Mouse (Mus musculus) megakaryocyte, embryonic 14.5 days (primary cell): Measurements from ENCODE around the gene Tspan15. TPM values are rescaled to one million over a fixed set of nuclear protein-coding genes. Genes with fewer than 3 reads are reported as not detected.

ENCODE experiments used
- H3K27me3 ChIP-seq: replicated peaks from 2 replicates; pipeline ENCODE3; 2012; ENCODE audit warnings: inconsistent platforms
- H3K36me3 ChIP-seq: replicated peaks from 2 replicates; pipeline ENCODE3; 2012; ENCODE audit warnings: low read length, inconsistent platforms, mixed read lengths
- H3K4me1 ChIP-seq: 2 replicates; pipeline ENCODE4 v1.6.1; 2012; ENCODE audit warnings: inconsistent platforms
- H3K4me3 ChIP-seq: replicated peaks from 2 replicates; pipeline ENCODE3; 2012; ENCODE audit warnings: moderate library complexity, mild to moderate bottlenecking, inconsistent platforms
- H3K9me3 ChIP-seq: 2 replicates; pipeline ENCODE4 v1.6.1; 2012; ENCODE audit warnings: inconsistent platforms
- FLI1 ChIP-seq: IDR thresholded peaks from 2 replicates; pipeline ENCODE4 v1.6.1; 2012; ENCODE audit warnings: low read length, inconsistent platforms, mixed read lengths
- GATA1 ChIP-seq: IDR thresholded peaks from 3 replicates; pipeline ENCODE4 v1.6.1; 2012; ENCODE audit warnings: mixed read lengths, low read length, inconsistent platforms, borderline replicate concordance
- polyA plus RNA-seq: library from polyadenylated mRNA; stranded (reverse); fragments of >175 nt; gene quantifications from 2 replicates; pipeline ENCODE4 v1.2.3, GENCODE M21; 2012; ENCODE audit warnings: low replicate concordance; ENCODE audit not compliant: insufficient read depth

Tspan15 gene
- polyA plus RNA-seq, 1 experiment, result not detected

- Histone ChIP-seq H3K27me3 (peaks cover 63% of the 10 kb centered on the region), H3K9me3 (no peaks in the 10 kb centered on the region), H3K4me3 (no peak overlapping the region), H3K4me1 (no peaks in the 10 kb centered on the region), H3K36me3 (no peaks in the 10 kb centered on the region)
- TF ChIP-seq FLI1 (no peak), GATA1 (no peak)
Observed at GRCm38 (mm10) chr10:62137150-62137549, 93.9 kb downstream of the Tspan15 start.

- no peaks in the 10 kb centered on the region for H3K9me3 ChIP-seq
- H3K4me3 ChIP-seq, result no peak overlapping the region
- TF ChIP-seq GATA1 (no peak), FLI1 (no peak)
- H3K27me3 ChIP-seq, result peaks cover 73% of the 10 kb centered on the region
- H3K4me1 ChIP-seq, result no peaks in the 10 kb centered on the region
- H3K36me3 ChIP-seq, result no peaks in the 10 kb centered on the region
Observed at GRCm38 (mm10) chr10:62135696-62136470, 95.2 kb downstream of the Tspan15 start.

Other genes starting within 250 kb of the Tspan15 start
- not detected in 2 replicates for gene Neurog3, start 98.2 kb downstream of the Tspan15 start, polyA plus RNA-seq
- gene Fam241b, start 87.3 kb downstream of the Tspan15 start, polyA plus RNA-seq, result 0.30 TPM in 1 of 2 replicates, not detected in the other
- gene Tacr2, start 21.2 kb upstream of the Tspan15 start, polyA plus RNA-seq, result not detected in 2 replicates
- gene Hk1, start 148.7 kb upstream of the Tspan15 start, polyA plus RNA-seq, result 509 and 816 TPM in 2 replicates
- gene Hkdc1, start 191.2 kb upstream of the Tspan15 start, polyA plus RNA-seq, result not detected in 2 replicates
- gene 4930507D05Rik, start 218.2 kb upstream of the Tspan15 start, polyA plus RNA-seq, result not detected in 2 replicates
- gene Supv3l1, start 218.5 kb upstream of the Tspan15 start, polyA plus RNA-seq, result 10.9 TPM in 2 replicates